In the genomic region with DNA sequence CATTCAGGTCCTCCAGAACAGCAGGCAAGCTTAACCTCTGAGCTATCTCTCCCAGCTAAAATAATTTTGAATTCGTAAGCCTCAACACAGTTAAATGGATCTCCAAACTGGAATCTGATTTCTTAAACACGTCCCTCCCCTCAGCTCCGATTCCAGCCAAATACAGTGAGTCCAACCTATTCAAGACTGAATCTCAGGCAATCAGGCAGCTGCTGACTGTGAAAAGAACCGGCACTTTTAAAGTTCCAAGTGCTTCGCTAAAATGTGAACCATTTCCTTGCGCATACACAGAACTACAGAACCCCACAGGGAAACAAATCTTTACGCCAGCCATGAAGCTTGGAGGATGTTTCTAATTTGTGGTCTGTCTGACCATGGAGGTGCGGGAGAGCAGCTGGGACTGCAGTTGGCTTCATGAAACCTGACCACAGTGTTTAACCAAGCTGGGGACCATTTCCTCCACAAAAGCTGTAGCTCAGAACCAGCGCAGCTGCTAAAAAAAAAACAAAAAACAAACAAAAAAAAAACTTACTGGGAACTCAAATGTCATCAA, we compare ENCODE assay signal across 21 mouse cellular contexts.
DNase-seq lines count a peak whose midpoint lies in the region; ATAC-seq and TF ChIP-seq lines count a peak whose summit lies in the region.
"Had no signal": no experiment of that assay in that cellular context is flagged by ENCODE, and none has a peak within 500 bp of the region (broad histone marks: within the 10 kb centered on the region; RNA-seq: fewer than 3 reads in every experiment).

No protein-coding gene starts in this region.

- 17% methylated on average over 9 of the region's 9 CpGs for WGBS in embryonic facial prominence, embryonic 12.5 days
- WGBS in limb, embryonic 13.5 days, result 22% methylated on average over 9 of the region's 9 CpGs
- WGBS in midbrain, postnatal 0 days, result 68% methylated on average over 9 of the region's 9 CpGs

- no peak for TF ChIP-seq CTCF in midbrain, postnatal 0 days (IDR thresholded peaks at IDR 0.05)

- no peaks in the 10 kb centered on the region for H3K27me3 ChIP-seq in embryonic facial prominence, embryonic 12.5 days
- no peaks in the 10 kb centered on the region for H3K27me3 ChIP-seq in limb, embryonic 13.5 days
- no peaks in the 10 kb centered on the region for H3K27me3 ChIP-seq in midbrain, postnatal 0 days (ENCODE audit: insufficient read depth, low read length)
- H3K27me3 ChIP-seq: heart, embryonic 12.5 days; intestine, embryonic 15.5 days; neural tube, embryonic 12.5 days; Patski had no signal

- peak overlapping the region; percentile 16; the same call in 1 of the 2 replicates for H3K4me2 ChIP-seq in embryonic facial prominence, embryonic 12.5 days (replicated peaks)
- peak overlapping the region; percentile 31 for H3K4me2 ChIP-seq in limb, embryonic 13.5 days (replicated peaks)
- no peak overlapping the region for H3K4me2 ChIP-seq in midbrain, postnatal 0 days (ENCODE audit: low read depth, low read length, poor library complexity, severe bottlenecking)
- H3K4me2 ChIP-seq: heart, embryonic 12.5 days; hindbrain, embryonic 14.5 days; intestine, embryonic 15.5 days; neural tube, embryonic 12.5 days had no signal

- no peak for ATAC-seq in embryonic facial prominence, embryonic 12.5 days (ENCODE audit: insufficient number of reproducible peaks, insufficient read depth, low FRiP score, low TSS enrichment)
- peak; percentile 87 for ATAC-seq in limb, embryonic 13.5 days (ENCODE audit: low FRiP score, low read depth)
- no peak for ATAC-seq in megakaryocyte-erythroid progenitor cell, adult 5-6 weeks (replicated peaks; ENCODE audit: low FRiP score, low TSS enrichment, poor library complexity, severe bottlenecking)
- ATAC-seq in activated CD4-positive, CD25-positive, alpha-beta regulatory T cell, adult 4 months, result no peak
- ATAC-seq in midbrain, postnatal 0 days (ENCODE audit: low FRiP score), result no peak
- ATAC-seq: intestine, embryonic 15.5 days; liver, postnatal 0 days; Patski had no signal

- H3K36me3 ChIP-seq in embryonic facial prominence, embryonic 12.5 days, result no peaks in the 10 kb centered on the region
- H3K36me3 ChIP-seq in limb, embryonic 13.5 days, result no peaks in the 10 kb centered on the region
- no peaks in the 10 kb centered on the region for H3K36me3 ChIP-seq in midbrain, postnatal 0 days (ENCODE audit: insufficient read depth, low read length)
- H3K36me3 ChIP-seq: heart, embryonic 12.5 days; intestine, embryonic 15.5 days; neural tube, embryonic 12.5 days had no signal

- no peak overlapping the region for H3K9ac ChIP-seq in embryonic facial prominence, embryonic 12.5 days
- H3K9ac ChIP-seq in limb, embryonic 13.5 days, result no peak overlapping the region
- H3K9ac ChIP-seq in midbrain, postnatal 0 days (replicated peaks; ENCODE audit: low read length, poor library complexity, severe bottlenecking), result no peak overlapping the region
- H3K9ac ChIP-seq: heart, embryonic 12.5 days; hindbrain, embryonic 14.5 days; intestine, embryonic 15.5 days; liver, postnatal 0 days; neural tube, embryonic 12.5 days had no signal

- no peak overlapping the region for H3K4me3 ChIP-seq in embryonic facial prominence, embryonic 12.5 days
- H3K4me3 ChIP-seq in limb, embryonic 13.5 days, result no peak overlapping the region
- no peak overlapping the region for H3K4me3 ChIP-seq in midbrain, postnatal 0 days (ENCODE audit: low read depth, low read length)
- H3K4me3 ChIP-seq: gastrocnemius, adult 2 months; heart, embryonic 12.5 days; intestine, embryonic 15.5 days; neural tube, embryonic 12.5 days had no signal

- DNase-seq in ES-CJ7 (ENCODE audit: low read depth, low spot score) (peak; percentile 8), R1 (ENCODE audit: low read depth, low spot score) (peak; percentile 10)
- no peak for DNase-seq in midbrain, postnatal 0 days (ENCODE audit: low spot score)
- DNase-seq: adrenal gland, postnatal 36 days; cerebellum, adult 9-10 months; gastrocnemius, adult 2 months; heart, postnatal 14 days; kidney, adult 9 months; kidney, postnatal 4 days; liver, postnatal 0 days; lung, postnatal 14 days; thymus, postnatal 25 days had no signal

- H3K9me3 ChIP-seq in embryonic facial prominence, embryonic 12.5 days, result no peaks in the 10 kb centered on the region
- no peaks in the 10 kb centered on the region for H3K9me3 ChIP-seq in limb, embryonic 13.5 days
- H3K9me3 ChIP-seq in midbrain, postnatal 0 days (ENCODE audit: low read length), result no peaks in the 10 kb centered on the region
- H3K9me3 ChIP-seq: heart, embryonic 12.5 days; intestine, embryonic 15.5 days; neural tube, embryonic 12.5 days had no signal

- H3K27ac ChIP-seq in embryonic facial prominence, embryonic 12.5 days, result 0 out of 2 replicates have a peak overlapping the region, but pooled peaks have one; percentile 6
- no peak overlapping the region for H3K27ac ChIP-seq in limb, embryonic 13.5 days
- H3K27ac ChIP-seq in midbrain, postnatal 0 days (ENCODE audit: low read depth, low read length), result no peak overlapping the region
- H3K27ac ChIP-seq: gastrocnemius, adult 2 months; hindbrain, embryonic 14.5 days; intestine, embryonic 15.5 days; neural tube, embryonic 12.5 days had no signal

- H3K4me1 ChIP-seq in embryonic facial prominence, embryonic 12.5 days, result no peaks in the 10 kb centered on the region
- peaks cover 8% of the 10 kb centered on the region; the same call in 1 of the 2 replicates for H3K4me1 ChIP-seq in limb, embryonic 13.5 days
- H3K4me1 ChIP-seq in midbrain, postnatal 0 days (ENCODE audit: insufficient read depth, low read length), result no peaks in the 10 kb centered on the region
- H3K4me1 ChIP-seq: heart, embryonic 12.5 days; intestine, embryonic 15.5 days; neural tube, embryonic 12.5 days had no signal
